Mouse (Mus musculus): ENCODE results near the gene Rbsn.

Gene Rbsn

DNA sequence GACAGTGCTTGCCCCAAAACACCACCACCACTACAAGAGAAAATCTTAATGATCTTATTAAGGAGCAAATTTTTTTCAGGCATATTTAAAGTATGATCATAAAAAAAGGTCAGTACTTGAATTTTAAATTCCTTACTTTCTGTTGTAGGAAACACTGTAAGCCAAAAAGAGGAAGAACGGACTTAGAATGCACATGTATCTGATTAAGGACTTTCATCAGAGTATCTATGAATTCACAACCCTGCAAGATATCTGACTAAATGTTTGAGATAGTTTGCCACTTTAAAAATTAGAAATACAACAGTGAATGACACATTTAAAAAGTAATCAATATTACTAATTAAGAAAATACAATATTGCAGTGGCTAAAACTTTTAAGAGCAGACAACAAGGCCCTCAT, 38.3 kb downstream of the Rbsn start:
- DNase-seq (ENCODE audit: low read depth, low spot score) = no peak

DNA sequence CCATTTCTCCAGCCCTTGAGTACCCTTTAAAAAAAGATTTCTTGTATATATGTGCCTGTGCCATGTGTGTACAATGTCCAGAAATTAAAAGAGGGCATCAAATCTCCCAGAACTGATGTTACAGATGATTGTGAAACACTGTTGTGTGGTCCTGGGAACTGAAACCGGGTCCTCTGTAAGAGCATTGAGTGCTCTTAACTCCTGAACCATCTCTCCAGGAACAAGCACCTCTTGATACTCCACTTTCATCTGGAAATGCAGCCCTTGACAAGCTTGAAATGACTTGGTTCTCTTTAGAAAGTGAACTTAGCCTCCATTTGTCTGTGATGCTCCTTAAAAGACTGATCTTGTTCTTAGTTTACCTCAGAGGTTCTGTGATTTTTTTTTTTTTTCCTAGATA, 52.0 kb downstream of the Rbsn start:
- DNase-seq (ENCODE audit: low read depth, low spot score) = no peak

DNA sequence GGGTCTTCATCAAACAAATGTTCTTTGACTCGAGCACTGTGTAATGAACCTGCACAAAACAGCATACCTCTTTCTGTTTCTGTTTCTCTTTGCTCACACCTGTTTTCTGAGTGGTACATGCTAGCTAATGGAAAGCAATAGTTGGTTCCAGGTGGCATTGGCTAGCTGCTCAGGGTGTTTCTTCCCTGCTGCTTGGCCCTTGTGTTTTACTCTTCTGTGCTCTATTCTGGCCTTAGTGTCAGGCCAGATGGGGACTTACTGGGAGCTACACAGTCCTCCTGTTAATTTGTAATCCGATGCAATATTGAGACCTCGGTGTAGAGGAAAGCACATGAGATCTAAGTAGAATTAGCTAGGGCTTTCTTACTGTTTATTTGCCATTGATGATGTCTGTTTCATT, 55.9 kb downstream of the Rbsn start:
- DNase-seq (ENCODE audit: low read depth, low spot score) = no peak

DNA sequence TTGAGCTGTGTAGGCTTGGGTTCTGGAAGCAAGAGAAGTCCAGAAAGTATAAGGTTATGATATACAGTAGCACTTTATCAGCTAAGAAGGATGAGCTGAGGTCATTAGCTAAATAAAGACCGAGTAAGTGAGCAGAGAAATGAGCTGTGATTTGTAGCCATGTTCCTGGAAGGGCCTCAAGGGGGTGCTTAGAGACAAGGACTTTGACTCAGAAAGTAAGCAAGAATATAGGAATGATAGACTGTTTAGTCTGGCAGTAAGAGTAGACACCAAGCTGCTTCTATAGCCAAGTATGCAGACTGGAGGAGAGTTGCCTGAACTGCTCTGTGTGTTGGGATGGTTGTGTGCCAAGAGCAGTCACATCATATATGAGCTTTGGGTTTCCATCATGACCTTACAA, 61.0 kb downstream of the Rbsn start:
- no peak for DNase-seq (ENCODE audit: low read depth, low spot score)

DNA sequence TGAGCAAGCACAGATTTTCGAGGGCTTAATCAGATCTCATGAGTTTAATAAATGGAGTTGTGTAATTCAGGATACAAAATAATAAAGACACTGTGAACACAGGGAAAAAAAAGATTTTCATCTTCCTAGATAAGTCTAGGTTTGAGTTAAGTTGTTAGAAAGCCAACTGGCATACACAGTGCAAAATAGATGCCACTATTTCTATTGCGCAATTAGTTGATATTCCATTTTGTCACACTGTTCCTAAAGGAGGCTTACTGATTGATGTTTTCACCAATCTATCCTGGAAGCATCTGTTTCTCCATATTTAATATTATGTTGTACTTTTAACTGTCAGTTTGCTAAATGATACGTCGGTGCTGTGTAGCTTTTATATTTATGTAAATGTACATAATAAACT, 68.8 kb downstream of the Rbsn start:
- DNase-seq (ENCODE audit: low read depth, low spot score) = no peak
